23 mouse cellular contexts compared by ENCODE assay signal in genomic region chr2:43749321-43749720, GRCm38 (mm10). TPM values are rescaled to one million over a fixed set of nuclear protein-coding genes. Genes with fewer than 3 reads are reported as not detected.
A peak's percentile ranks its signal among the peaks of the same experiment; 100 is the strongest.
DNase-seq lines count a peak whose midpoint lies in the region; ATAC-seq and TF ChIP-seq lines count a peak whose summit lies in the region.
"Had no signal": no experiment of that assay in that cellular context is flagged by ENCODE, and none has a peak within 500 bp of the region (broad histone marks: within the 10 kb centered on the region; RNA-seq: fewer than 3 reads in every experiment).

No protein-coding gene starts in this region.

- H3K27ac ChIP-seq in liver, embryonic 14.5 days = no peak overlapping the region
- no peak overlapping the region for H3K27ac ChIP-seq in kidney, embryonic 16.5 days (ENCODE audit: low read length)
- H3K27ac ChIP-seq: forebrain, embryonic 10.5 days; heart, embryonic 15.5 days; kidney, embryonic 15.5 days; limb, embryonic 10.5 days; neural tube, embryonic 15.5 days; stomach, postnatal 0 days had no signal

- H3K27me3 ChIP-seq in megakaryocyte, embryonic 14.5 days (replicated peaks) = no peaks in the 10 kb centered on the region
- H3K27me3 ChIP-seq in G1E (ENCODE audit: insufficient read depth, low read length) = no peaks in the 10 kb centered on the region
- no peaks in the 10 kb centered on the region for H3K27me3 ChIP-seq in liver, embryonic 14.5 days (ENCODE audit: control insufficient read depth, insufficient read depth, low read length)
- H3K27me3 ChIP-seq in kidney, embryonic 16.5 days (ENCODE audit: insufficient read depth, low read length) = no peaks in the 10 kb centered on the region
- H3K27me3 ChIP-seq: heart, embryonic 15.5 days; kidney, embryonic 15.5 days; neural tube, embryonic 15.5 days had no signal

- TF ChIP-seq EP300 in liver, embryonic 14.5 days (IDR thresholded peaks at IDR 0.05; ENCODE audit: low read depth) = no peak

- H3K9ac ChIP-seq in liver, embryonic 14.5 days (replicated peaks) = peak overlapping the region; percentile 28
- H3K9ac ChIP-seq in kidney, embryonic 16.5 days (replicated peaks; ENCODE audit: low read length) = no peak overlapping the region
- H3K9ac ChIP-seq: heart, embryonic 15.5 days; kidney, embryonic 15.5 days; neural tube, embryonic 15.5 days had no signal

- H3K36me3 ChIP-seq in megakaryocyte, embryonic 14.5 days (replicated peaks; ENCODE audit: low read length) = no peaks in the 10 kb centered on the region
- H3K36me3 ChIP-seq in G1E (replicated peaks) = no peaks in the 10 kb centered on the region
- no peaks in the 10 kb centered on the region for H3K36me3 ChIP-seq in liver, embryonic 14.5 days (replicated peaks; ENCODE audit: control insufficient read depth, insufficient read depth, low read depth)
- H3K36me3 ChIP-seq in kidney, embryonic 16.5 days (ENCODE audit: insufficient read depth, low read length) = no peaks in the 10 kb centered on the region
- H3K36me3 ChIP-seq: forebrain, embryonic 10.5 days; heart, embryonic 15.5 days; kidney, embryonic 15.5 days; limb, embryonic 10.5 days; neural tube, embryonic 15.5 days had no signal

- 13% methylated on average over 3 of the region's 3 CpGs for WGBS in liver, embryonic 14.5 days (ENCODE audit: insufficient replicate concordance)
- WGBS in kidney, embryonic 16.5 days = 84% methylated on average over 3 of the region's 3 CpGs

- no peaks in the 10 kb centered on the region for H3K9me3 ChIP-seq in megakaryocyte, embryonic 14.5 days
- no peaks in the 10 kb centered on the region for H3K9me3 ChIP-seq in G1E (replicated peaks)
- no peaks in the 10 kb centered on the region for H3K9me3 ChIP-seq in liver, embryonic 14.5 days (ENCODE audit: control insufficient read depth, low read length)
- no peaks in the 10 kb centered on the region for H3K9me3 ChIP-seq in kidney, embryonic 16.5 days (ENCODE audit: low read length)
- H3K9me3 ChIP-seq: forebrain, embryonic 10.5 days; heart, embryonic 15.5 days; kidney, embryonic 15.5 days; limb, embryonic 10.5 days; neural tube, embryonic 15.5 days had no signal

- H3K4me2 ChIP-seq in liver, embryonic 14.5 days (ENCODE audit: low read depth) = peak overlapping the region; percentile 54
- no peak overlapping the region for H3K4me2 ChIP-seq in kidney, embryonic 16.5 days (replicated peaks; ENCODE audit: low read depth, low read length)
- H3K4me2 ChIP-seq: heart, embryonic 15.5 days; kidney, embryonic 15.5 days; neural tube, embryonic 15.5 days had no signal

- peaks cover 26% of the 10 kb centered on the region for H3K4me1 ChIP-seq in megakaryocyte, embryonic 14.5 days
- peaks cover 26% of the 10 kb centered on the region for H3K4me1 ChIP-seq in G1E (ENCODE audit: insufficient read depth, low read depth, low read length)
- H3K4me1 ChIP-seq in liver, embryonic 14.5 days (replicated peaks; ENCODE audit: control insufficient read depth in 2 of 2, insufficient read depth in 2 of 2, low read length in 1 of 2) = peaks cover 3 to 15% of the 10 kb centered on the region in 2 experiments; a peak in 3 of 4 replicates
- no peaks in the 10 kb centered on the region for H3K4me1 ChIP-seq in kidney, embryonic 16.5 days (ENCODE audit: insufficient read depth, low read length)
- H3K4me1 ChIP-seq: forebrain, embryonic 10.5 days; heart, embryonic 15.5 days; kidney, embryonic 15.5 days; limb, embryonic 10.5 days; neural tube, embryonic 15.5 days had no signal

- peak overlapping the region; percentile 70 for H3K4me3 ChIP-seq in megakaryocyte, embryonic 14.5 days (replicated peaks)
- H3K4me3 ChIP-seq in G1E (ENCODE audit: low read depth, low read length) = peak overlapping the region; percentile 35; the same call in 1 of the 2 replicates
- H3K4me3 ChIP-seq in liver, embryonic 14.5 days (ENCODE audit: insufficient read depth in 1 of 2, low read depth in 2 of 2, low read length in 2 of 2) = peak overlapping the region in 1 of 2 experiments; percentile 34; a peak in 2 of 4 replicates
- H3K4me3 ChIP-seq in kidney, embryonic 16.5 days (ENCODE audit: low read length) = no peak overlapping the region
- H3K4me3 ChIP-seq: forebrain, embryonic 10.5 days; heart, embryonic 15.5 days; kidney, embryonic 15.5 days; limb, embryonic 10.5 days; myocyte; neural tube, embryonic 15.5 days had no signal

- ATAC-seq in megakaryocyte, adult 5-6 weeks (ENCODE audit: poor library complexity, severe bottlenecking) = no peak
- ATAC-seq in G1E (ENCODE audit: extremely low read depth, insufficient number of reproducible peaks, low FRiP score, poor library complexity, severe bottlenecking) = no peak
- no peak for ATAC-seq in liver, embryonic 14.5 days (ENCODE audit: insufficient read depth)
- no peak for ATAC-seq in kidney, embryonic 16.5 days (ENCODE audit: low FRiP score, low TSS enrichment)
- ATAC-seq: forebrain, embryonic 16.5 days; midbrain, embryonic 16.5 days; Patski had no signal

- TF ChIP-seq CTCF in G1E (IDR thresholded peaks at IDR 0.05; ENCODE audit: low read depth, low read length) = no peak
- no peak for TF ChIP-seq CTCF in liver, embryonic 14.5 days (IDR thresholded peaks at IDR 0.05; ENCODE audit: low read depth)

- no peak for DNase-seq in G1E (ENCODE audit: low spot score)
- no peak for DNase-seq in liver, embryonic 14.5 days (ENCODE audit: low read depth in 3 of 3, low spot score in 3 of 3)
- DNase-seq in naive thymus-derived CD4-positive, alpha-beta T cell, adult 2 months (ENCODE audit: low read depth) = peak; percentile 54
- DNase-seq in thymus, adult 18-20 months = no peak
- DNase-seq: adrenal gland, postnatal 36 days; cerebellum, adult 11-12 months; cerebellum, postnatal 14 days; gastrocnemius, postnatal 36 days; kidney, adult 11 months; lung, postnatal 14 days had no signal

RNA-seq across cellular contexts. Expression of gene Arhgap15, which starts 0.7 kb away (rescaled TPM):
- 0.25 TPM in 1 of 2 replicates, not detected in the other for polyA plus RNA-seq in megakaryocyte, embryonic 14.5 days (2012; ENCODE audit: insufficient read depth, low replicate concordance)
- total RNA-seq in megakaryocyte, adult 5-6 weeks (2015) = 149 and 151 TPM in 2 replicates
- total RNA-seq in megakaryocyte, adult 5-6 weeks (2017) = 173 and 185 TPM in 2 replicates
- 47.4 and 56.4 TPM in 2 replicates for total RNA-seq in G1E (2014; fragmentation: Nextera tagmentation)
- total RNA-seq in G1E (2017) = 38.3 and 39.8 TPM in 2 replicates
- 0.89 and 0.95 TPM in 2 replicates for polyA plus RNA-seq in G1E (2012)
- polyA plus RNA-seq in liver, embryonic 14.5 days (2012; rRNA removed) = 1.4 and 2.5 TPM in 2 replicates
- polyA plus RNA-seq in liver, embryonic 14.5 days (2014; fragmentation: Nextera tagmentation; extraction: Ambion mirVana) = 4.3 and 5.6 TPM in 2 replicates
- 0.80 and 1.1 TPM in 2 replicates for polyA plus RNA-seq in kidney, embryonic 16.5 days (2015; fragmentation: Nextera tagmentation; extraction: Ambion mirVana)
- polyA plus RNA-seq: myocyte, Patski had no signal
